Mouse (Mus musculus) lung, adult 18-20 months (tissue): Measurements from ENCODE around the gene Mgst2.

ENCODE experiments used
- DNase-seq, 2 experiments: peaks; one replicate each; pipeline ENCODE4 v3.0.0; 2022; ENCODE audit warnings: mixed read lengths in 2 of 2

The Mgst2 gene

GRCm38 (mm10) chr3:51701950-51702349 is 41.8 kb downstream of the Mgst2 start:
- DNase-seq: no peak

GRCm38 (mm10) chr3:51702701-51703286 is 42.6 kb downstream of the Mgst2 start:
- no peak for DNase-seq

GRCm38 (mm10) chr3:51703478-51703877 is 43.3 kb downstream of the Mgst2 start:
- DNase-seq: no peak

GRCm38 (mm10) chr3:51705220-51705619 is 45.1 kb downstream of the Mgst2 start:
- no peak for DNase-seq

- DNase-seq: no peak
Measured at GRCm38 (mm10) chr3:51708375-51708745, 48.2 kb downstream of the Mgst2 start.

- DNase-seq: peak; percentile 91 to 93
Measured at GRCm38 (mm10) chr3:51708746-51709411, 48.7 kb downstream of the Mgst2 start.

GRCm38 (mm10) chr3:51712382-51712781 is 52.2 kb downstream of the Mgst2 start:
- no peak for DNase-seq

- DNase-seq: no peak
Measured at GRCm38 (mm10) chr3:51713233-51713632, 53.1 kb downstream of the Mgst2 start.

- no peak for DNase-seq
Measured at GRCm38 (mm10) chr3:51714469-51714868, 54.3 kb downstream of the Mgst2 start.

GRCm38 (mm10) chr3:51717455-51717854 is 57.3 kb downstream of the Mgst2 start:
- DNase-seq: no peak

GRCm38 (mm10) chr3:51717909-51718308 is 57.7 kb downstream of the Mgst2 start:
- no peak for DNase-seq

GRCm38 (mm10) chr3:51719373-51719772 is 59.2 kb downstream of the Mgst2 start:
- DNase-seq: peak; percentile 51 to 67

- no peak for DNase-seq
Measured at GRCm38 (mm10) chr3:51719982-51720381, 59.8 kb downstream of the Mgst2 start.

GRCm38 (mm10) chr3:51726257-51726656 is 66.1 kb downstream of the Mgst2 start:
- DNase-seq: no peak

GRCm38 (mm10) chr3:51727487-51727886 is 67.3 kb downstream of the Mgst2 start:
- DNase-seq: no peak

GRCm38 (mm10) chr3:51727968-51728367 is 67.8 kb downstream of the Mgst2 start:
- DNase-seq: no peak

- no peak for DNase-seq
Measured at GRCm38 (mm10) chr3:51728456-51728855, 68.3 kb downstream of the Mgst2 start.

GRCm38 (mm10) chr3:51729109-51729918 is 69.2 kb downstream of the Mgst2 start:
- no peak for DNase-seq

- no peak for DNase-seq
Measured at GRCm38 (mm10) chr3:51730662-51731061, 70.5 kb downstream of the Mgst2 start.

- DNase-seq: no peak
Measured at GRCm38 (mm10) chr3:51731949-51732636, 71.9 kb downstream of the Mgst2 start.
